16 mouse cellular contexts compared by ENCODE assay signal in genomic region chr17:64041771-64042170, GRCm38 (mm10).
"Had no signal": no experiment of that assay in that cellular context is flagged by ENCODE, and none has a peak within 500 bp of the region (broad histone marks: within the 10 kb centered on the region; RNA-seq: fewer than 3 reads in every experiment).

No protein-coding gene starts in this region.

- H3K4me2 ChIP-seq: midbrain, embryonic 11.5 days; midbrain, embryonic 13.5 days; midbrain, embryonic 15.5 days; neural tube, embryonic 12.5 days; stomach, embryonic 15.5 days had no signal

- H3K4me1 ChIP-seq: midbrain, embryonic 15.5 days; neural tube, embryonic 12.5 days; stomach, embryonic 15.5 days had no signal

- H3K27ac ChIP-seq: macrophage; midbrain, embryonic 13.5 days; midbrain, embryonic 15.5 days; neural tube, embryonic 12.5 days; stomach, embryonic 15.5 days; stomach, postnatal 0 days had no signal

- H3K36me3 ChIP-seq: midbrain, embryonic 15.5 days; stomach, embryonic 15.5 days had no signal

- H3K4me3 ChIP-seq: megakaryocyte, embryonic 14.5 days; midbrain, embryonic 13.5 days; midbrain, embryonic 15.5 days; neural tube, embryonic 12.5 days; stomach, embryonic 15.5 days had no signal

- H3K9ac ChIP-seq: liver, postnatal 0 days; midbrain, embryonic 13.5 days; midbrain, embryonic 15.5 days; neural tube, embryonic 12.5 days; stomach, embryonic 15.5 days had no signal

- DNase-seq: liver, postnatal 0 days; lung, adult 2 months; lung, postnatal 10 days; lung, postnatal 36 days; right cerebral cortex, postnatal 14 days; thymus, adult 2 months; thymus, postnatal 25 days; thymus, postnatal 4 days had no signal

- ATAC-seq: liver, postnatal 0 days; midbrain, embryonic 13.5 days; midbrain, embryonic 15.5 days had no signal

- H3K9me3 ChIP-seq: megakaryocyte, embryonic 14.5 days; midbrain, embryonic 13.5 days; midbrain, embryonic 15.5 days; neural tube, embryonic 12.5 days; stomach, embryonic 15.5 days had no signal

- H3K27me3 ChIP-seq: megakaryocyte, embryonic 14.5 days; midbrain, embryonic 13.5 days; midbrain, embryonic 15.5 days; neural tube, embryonic 12.5 days; stomach, embryonic 15.5 days had no signal
